Mouse (Mus musculus) right cerebral cortex, postnatal 25 days (tissue): Measurements from ENCODE around the gene Sfxn1.

Experiments used
- DNase-seq: peaks from one replicate; pipeline ENCODE4 v3.0.0; 2022

The Sfxn1 gene

DNA sequence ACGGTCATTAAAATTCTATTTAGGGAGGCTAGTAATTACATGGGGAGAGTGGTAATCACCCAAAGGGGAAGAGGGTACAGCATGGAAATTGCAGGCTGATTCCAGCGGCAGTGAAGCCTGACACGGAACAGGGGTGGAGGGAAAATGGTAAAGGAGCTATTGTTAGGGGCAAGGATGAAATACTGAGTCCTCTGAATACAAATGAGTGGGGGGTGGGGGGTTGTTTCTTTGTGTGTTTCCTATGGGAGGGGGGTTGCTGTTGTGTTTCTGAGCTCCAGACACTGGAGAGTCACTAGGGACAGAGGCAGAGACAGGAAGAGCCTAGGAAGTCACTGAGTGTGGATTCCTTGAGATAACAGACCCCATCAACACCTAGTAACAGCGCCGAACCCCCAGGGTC lies 72.1 kb downstream of the Sfxn1 start:
- no peak for DNase-seq

DNA sequence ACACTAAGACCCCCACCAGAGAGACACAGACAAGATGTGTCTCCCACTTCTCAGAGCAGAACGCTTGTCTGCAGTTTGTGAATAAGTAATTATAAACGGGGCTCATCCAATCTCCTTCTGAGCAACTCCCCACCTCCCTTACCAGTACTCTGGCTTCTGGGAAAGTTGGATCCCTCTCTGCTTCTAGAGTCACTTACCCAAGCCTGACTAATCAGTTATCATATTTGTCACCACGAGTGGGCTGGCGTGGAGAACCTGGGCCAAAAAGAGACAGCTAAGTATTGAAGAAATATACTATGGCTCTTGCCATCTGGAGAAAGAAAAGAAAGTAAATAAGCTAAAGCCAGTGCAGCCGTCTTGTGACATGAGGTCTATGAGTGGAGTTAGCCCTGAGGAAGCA lies 73.0 kb downstream of the Sfxn1 start:
- no peak for DNase-seq

DNA sequence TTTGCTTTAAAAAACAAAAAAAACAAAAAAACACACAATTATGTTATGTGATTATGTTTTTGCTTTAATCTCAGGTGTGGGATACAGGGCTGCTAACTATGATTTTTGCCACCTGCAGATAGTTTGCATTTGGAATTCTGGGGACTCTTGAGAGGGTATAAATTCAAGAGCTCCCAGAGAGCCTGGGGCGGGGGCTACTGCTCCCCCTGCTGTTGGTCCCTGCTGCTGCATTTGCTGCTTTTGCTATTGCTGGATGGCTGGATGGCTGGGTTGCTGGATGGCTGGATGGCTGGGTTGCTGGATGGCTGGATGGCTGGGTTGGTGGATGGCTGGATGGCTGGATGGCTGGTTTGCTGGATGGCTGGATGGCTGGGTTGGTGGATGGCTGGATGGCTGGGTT lies 75.7 kb downstream of the Sfxn1 start:
- no peak for DNase-seq

DNA sequence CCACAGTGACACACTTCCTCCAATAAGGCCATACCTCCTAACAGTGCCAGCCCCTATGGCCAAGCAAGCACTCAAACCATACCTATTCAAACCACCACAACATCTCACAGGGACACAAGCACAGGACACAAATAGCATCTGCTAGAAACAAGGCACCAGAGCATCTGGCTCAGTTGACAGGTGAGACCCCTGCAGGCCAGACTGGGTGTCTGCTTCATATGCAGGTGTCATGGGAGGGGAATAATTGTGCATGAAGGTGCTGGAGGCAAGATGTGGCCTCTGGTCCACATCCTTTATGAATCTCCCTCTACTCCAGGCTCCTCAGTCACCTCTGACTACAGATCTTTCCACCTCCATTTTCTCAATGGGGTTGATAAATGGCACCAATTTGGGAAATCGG lies 80.8 kb downstream of the Sfxn1 start:
- no peak for DNase-seq

DNA sequence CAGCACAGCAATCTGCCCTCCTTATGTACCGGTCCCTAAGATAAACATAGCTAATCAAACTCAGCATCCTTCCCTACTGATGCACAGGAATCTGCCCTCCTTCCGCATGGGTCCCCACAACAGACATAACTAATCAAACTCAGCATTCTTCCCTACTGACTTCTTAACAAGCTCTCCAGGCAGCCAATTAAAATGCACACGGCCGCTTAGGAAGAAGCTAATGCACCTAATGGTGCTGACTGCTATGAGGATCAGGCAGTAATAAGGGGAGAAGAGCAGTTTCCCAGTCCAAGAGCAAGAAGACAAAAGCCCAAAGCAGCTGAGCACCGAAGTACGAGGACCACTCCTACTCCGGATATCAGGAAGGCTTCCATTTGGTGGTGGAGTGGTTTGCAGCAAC lies 81.2 kb downstream of the Sfxn1 start:
- DNase-seq: no peak

DNA sequence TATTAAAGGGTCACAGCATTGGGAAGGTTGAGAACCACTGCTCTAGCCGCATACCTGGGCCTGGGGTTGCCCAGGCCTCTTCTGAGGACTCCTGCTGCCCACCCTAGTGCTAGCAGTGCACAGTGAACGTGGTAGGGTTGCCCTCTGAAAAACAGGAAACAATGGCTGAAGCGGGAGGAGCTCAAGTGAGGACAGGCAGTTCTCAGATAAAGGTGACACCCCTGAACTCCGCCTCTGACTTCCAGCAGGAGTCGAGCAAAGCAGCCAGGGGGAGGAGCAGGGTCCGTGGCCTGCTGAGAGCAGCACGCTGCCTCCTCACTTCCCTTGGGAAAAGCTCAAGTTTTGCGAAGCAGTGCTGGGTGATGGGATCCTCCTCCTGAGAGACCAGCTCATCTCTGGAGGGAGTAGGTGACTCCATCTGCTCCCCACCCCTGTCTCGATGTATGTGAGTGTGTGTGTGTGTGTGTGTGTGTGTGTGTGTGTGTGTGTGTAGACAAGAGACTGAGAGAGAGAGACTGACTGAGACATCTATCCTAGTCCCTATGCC lies 82.1 kb downstream of the Sfxn1 start:
- no peak for DNase-seq

DNA sequence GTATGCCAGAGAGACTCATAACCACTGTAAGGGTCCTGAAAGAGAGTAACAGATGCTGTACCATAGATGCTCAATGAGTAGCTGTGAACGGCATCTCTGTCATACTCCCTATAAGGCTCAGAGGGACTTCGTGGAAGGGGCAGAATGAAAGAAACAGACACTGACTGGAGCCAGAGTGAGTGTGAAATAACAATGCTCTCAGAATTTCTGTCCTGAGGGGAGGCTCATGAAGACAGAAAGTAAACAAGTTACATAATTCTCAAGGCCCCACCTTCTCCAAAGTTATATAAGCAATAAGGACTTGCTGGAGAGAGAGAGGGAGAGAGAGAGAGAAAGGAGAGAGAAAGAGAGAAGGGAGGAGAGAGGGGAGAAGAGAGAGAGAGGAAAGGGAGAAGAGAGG lies 84.2 kb downstream of the Sfxn1 start:
- no peak for DNase-seq
